Mouse (Mus musculus) spleen, postnatal 10 days (tissue): Measurements from ENCODE around the gene Ube2d1.

Experiments used
- DNase-seq, 2 experiments: peaks; one replicate each; pipeline ENCODE4 v3.0.0; 2021 to 2022; ENCODE audit warnings: low spot score in 2 of 2

Ube2d1 gene

GRCm38 (mm10) chr10:71285126-71285580 is at the start of gene Ube2d1:
Gene Ube2d1 (minus strand): TSS chr10:71285262.
- peak; percentile 63 to 81 for DNase-seq

DNA sequence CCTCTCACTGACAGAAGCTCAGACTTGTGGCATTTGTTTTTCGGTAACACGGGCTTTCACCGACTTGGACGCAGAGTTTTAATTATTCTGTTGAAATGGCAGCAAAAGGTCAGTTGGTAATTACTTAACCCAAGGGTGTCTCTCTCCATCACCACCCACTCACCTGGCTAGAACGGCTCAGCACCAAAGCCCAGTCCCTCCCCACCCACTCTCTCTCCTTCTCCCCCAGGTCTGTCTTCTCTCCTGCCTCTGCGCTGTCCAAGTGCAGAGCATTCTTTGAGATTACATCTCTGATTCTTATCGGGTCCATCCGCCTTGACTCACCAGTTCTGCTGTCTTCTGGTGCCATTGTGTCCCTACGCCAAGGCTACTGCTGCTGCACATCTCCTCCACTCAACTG is 47.8 kb upstream of the Ube2d1 start:
- no peak for DNase-seq

DNA sequence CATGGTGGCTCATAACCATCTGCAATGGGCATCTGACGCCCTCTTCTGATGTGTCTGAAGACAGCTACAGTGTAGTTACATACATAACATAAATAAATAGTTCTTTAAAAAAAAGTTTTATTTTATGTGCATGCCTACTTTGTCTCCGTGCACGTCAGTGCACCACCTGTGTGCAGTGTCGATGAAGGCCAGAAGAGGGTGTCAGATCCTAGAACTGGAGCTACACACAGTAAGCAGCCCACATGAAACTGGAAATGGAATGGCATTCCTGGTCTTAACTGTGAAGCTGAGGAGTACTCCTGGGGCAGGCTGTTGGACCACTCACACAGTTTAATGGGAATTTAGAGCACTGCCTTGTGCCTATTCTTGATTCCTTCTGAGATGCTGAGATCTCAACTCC is 47.3 kb upstream of the Ube2d1 start:
- DNase-seq: no peak

- DNase-seq: no peak
Observed at GRCm38 (mm10) chr10:71331908-71332307, 46.8 kb upstream of the Ube2d1 start.

DNA sequence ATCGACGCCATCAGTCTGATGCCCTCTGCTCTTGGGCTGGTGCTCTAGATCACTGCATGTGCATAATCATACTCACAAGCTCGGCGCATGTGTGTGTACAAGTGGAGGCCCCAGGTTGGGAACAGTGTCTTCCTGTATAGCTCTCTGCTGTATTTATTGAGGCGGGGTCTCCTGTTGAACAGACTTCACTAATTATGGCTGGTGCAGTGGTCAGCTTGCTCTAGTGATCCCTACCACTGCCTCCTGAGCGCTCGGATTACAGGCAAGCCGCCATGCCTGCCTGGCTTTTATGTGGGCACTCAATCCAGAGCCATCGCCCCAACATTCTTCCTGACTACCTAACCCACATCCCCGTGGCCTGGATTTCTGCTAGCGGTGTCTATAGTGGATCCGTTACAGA is 45.0 kb upstream of the Ube2d1 start:
- DNase-seq: no peak

- DNase-seq: no peak
Observed at GRCm38 (mm10) chr10:71329295-71329694, 44.2 kb upstream of the Ube2d1 start.

DNA sequence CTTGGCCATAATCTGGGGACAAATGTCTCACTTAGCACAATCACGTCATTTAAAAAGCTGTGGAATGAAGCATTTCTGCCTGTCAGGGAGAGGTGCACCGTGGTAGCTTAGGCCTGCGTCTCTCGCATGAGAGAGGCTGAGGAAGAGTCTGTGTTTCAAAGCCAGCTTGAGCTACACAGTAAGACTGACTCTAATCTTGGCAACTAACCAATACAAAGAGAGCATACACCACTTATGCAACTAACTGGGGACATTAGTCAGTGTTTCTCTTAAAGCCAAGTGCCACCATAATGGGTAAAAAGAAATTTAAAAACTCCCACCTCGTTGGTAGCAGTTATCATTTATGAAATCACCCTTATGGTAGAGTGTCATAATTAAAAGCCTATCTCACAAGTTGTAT is 43.8 kb upstream of the Ube2d1 start:
- DNase-seq: no peak

DNA sequence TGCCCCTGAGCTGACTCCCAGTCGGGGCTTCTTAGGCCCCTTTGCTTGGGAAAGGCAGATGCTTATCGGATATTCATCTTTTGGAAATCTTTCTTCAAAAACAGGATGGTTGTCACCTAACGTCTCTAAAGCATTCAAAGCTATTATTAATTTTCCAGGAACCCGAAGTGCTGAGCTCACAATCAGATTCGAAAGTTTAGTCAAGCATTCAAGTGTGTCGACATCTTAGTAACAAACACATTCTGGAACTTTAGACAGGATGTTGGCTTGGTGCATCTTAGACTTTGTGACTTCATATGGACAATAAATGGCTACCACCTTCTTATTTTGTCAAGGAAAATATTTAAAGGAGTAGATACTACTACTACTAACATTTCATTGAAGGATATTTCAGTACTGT is 43.3 kb upstream of the Ube2d1 start:
- DNase-seq: no peak

DNA sequence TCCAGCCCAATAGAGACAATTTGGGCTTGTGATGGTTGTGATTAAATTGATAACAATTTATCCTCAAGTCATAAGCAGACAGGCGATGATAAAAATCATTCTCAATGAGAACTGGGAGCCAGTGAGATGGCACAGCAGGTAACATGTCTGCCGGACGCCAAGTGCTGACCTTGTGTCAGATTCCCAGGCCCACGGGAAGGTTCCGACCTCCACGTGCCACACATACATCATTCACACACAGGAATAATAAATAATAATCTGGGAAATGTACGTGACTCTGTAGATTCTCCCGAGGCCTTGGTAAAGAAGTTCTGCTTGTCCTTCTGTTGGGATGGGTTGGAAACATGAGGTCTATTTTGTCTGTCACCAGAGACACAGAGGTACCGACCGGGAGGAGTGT is 42.3 kb upstream of the Ube2d1 start:
- no peak for DNase-seq

DNA sequence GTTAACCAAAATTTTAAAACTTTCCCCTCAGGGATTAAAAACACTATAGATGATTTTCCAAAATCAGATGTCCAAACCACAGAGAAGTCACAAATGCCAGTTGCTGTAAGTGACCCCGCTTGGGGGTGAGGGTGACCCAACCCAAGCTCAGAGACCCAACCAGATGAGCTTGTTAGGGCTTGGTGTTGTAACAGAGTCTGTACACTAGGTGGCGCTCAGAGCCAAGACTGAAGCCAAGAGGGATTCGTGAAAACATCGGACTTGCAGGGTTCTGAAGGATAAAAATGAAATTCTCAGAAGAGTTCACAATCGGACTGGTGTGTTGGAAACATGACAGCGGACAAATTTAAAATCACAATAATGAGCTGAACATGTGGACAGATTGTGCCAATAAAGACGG is 41.7 kb upstream of the Ube2d1 start:
- DNase-seq: peak; percentile 62 to 74

- DNase-seq: no peak
Observed at GRCm38 (mm10) chr10:71326123-71326522, 41.1 kb upstream of the Ube2d1 start.

DNA sequence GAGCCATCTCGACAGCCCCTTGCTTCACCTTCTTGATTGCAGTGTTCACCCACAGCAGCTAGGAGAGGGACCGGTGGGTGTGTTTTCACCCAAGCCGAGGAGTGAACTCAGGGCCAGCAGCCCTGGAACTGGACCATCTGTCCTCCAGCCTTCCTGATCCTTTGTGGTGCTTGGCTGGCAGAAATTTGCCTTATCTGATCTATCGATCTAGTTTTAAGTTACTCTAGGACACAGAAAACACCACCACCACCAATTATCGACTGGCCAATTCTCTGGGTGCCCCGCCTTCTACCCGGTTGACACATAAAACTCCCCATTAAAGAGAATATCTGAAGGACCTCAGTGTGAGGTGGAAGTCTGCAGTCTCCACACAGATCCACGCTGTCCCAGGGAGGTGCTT is 38.6 kb upstream of the Ube2d1 start:
- no peak for DNase-seq

- no peak for DNase-seq
Observed at GRCm38 (mm10) chr10:71316497-71316896, 31.4 kb upstream of the Ube2d1 start.

DNA sequence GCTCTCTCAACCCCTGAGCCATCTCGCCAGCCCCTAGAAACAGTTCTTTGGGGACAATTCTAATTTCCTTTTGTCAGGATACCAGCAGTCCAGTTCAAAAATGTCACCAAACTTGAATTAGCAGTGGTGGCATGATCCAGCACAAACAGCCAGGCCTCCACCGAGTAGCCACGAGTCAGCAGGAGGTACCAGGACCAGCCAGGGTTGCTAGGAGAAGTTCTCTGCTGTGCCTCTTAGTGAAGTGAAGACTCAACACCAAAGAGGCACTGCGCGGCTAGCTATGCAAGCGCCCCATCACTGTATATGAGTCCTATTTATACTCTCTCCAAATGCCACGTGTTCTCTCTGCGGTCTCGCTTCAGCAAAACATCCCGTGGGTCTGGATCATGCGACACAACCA is 31.0 kb upstream of the Ube2d1 start:
- no peak for DNase-seq

DNA sequence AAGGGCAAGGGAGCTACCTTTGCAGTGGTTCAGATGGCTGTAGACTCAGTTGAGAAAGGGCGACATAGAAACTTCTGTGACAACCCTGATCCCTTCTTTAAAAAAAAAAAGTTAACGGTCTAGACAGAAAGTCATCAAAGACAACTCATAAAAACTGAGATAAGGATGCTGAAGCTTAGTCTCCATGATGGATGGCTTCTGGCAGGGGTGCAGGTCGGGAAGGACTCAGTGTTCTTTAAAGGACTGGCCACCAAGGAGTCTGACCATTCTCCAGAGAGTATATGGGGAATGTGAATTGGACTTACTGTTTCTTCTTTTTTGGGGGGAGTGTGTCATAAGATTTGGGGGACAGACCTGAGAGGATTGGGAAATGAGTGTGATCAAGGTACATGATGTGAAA is 29.5 kb upstream of the Ube2d1 start:
- no peak for DNase-seq

GRCm38 (mm10) chr10:71310288-71310687 is 25.2 kb upstream of the Ube2d1 start:
- no peak for DNase-seq

- DNase-seq: no peak
Observed at GRCm38 (mm10) chr10:71308199-71308598, 23.1 kb upstream of the Ube2d1 start.

DNA sequence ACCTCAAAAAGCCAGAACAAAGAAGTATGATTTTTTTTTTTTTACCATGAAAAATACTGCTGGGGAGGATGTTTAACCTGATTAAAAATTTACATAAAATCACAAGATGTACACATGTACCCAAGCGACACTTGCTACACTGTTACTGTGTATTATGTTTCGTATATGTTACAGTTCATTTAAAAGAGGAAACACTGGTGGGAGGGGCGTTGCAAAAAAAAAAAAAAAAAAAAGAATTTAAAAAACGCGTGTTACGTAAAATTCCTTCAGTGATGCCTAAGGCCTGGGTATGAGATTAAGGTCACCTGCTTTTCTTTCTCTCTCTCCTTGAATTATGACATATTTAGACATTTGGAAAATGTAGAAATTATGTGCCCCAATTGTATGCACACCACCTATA is 21.7 kb upstream of the Ube2d1 start:
- no peak for DNase-seq

DNA sequence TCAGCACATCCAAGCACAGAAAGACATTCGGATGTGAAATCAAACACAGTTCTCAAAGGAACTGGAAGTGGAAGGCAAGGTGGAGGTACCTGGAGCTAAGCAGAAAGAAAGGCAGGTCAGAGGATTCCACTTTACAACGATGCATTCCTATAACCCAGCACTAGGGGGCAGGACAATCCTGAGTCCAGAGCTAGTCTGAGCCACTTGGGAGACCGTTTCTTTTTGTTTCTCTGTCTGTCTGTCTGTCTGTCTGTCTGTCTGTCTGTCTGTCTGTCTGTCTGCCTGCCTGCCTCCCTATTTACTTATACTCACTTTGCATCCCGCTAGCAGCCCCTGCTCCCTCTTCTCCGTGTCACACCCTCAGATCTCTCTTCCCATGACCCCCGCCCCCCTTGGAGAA is 21.1 kb upstream of the Ube2d1 start:
- DNase-seq: peak; percentile 16 to 56

DNA sequence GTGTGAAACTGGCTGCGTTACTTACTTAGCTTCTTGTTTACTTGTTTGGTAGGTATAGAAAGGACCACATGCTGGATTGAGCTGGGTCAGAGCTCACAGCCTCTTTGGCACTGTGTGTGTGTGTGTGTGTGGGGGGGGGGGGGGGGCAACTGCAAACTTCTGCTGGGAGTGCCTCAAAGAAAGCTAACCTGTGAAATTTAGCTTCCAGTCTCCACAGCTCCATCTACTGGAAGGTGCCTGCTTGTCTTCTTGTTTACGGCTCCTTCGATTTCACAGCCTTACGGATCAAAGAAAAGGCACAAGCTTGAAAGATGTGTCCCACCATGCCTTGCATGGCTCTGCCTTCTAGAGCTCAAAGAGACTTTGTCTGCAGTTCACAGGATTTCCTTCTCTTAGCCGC is 17.4 kb upstream of the Ube2d1 start:
- DNase-seq: peak in 1 of 2 experiments; percentile 31

- DNase-seq: no peak
Observed at GRCm38 (mm10) chr10:71300161-71300560, 15.1 kb upstream of the Ube2d1 start.

GRCm38 (mm10) chr10:71293245-71293644 is 8.2 kb upstream of the Ube2d1 start:
- DNase-seq: no peak

DNA sequence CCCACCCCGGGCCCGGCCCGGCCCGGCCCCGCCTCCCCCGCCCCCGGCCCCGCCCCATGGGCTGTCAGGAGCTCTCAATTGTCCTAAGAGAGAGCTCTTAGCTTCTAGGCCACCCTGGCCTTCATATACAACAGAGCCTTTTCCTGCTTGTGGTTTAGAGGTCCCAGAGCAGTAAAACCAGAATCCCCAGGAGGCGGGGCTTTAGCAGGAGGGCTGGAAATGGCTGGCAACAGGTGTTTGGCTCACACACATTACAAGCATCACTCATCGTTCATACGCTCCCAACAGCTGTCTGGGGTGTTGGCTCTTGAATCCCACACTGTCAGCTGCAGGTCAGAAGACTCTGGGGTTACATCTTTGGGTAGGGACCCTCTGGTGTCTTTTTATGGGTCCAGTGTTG is 7.2 kb upstream of the Ube2d1 start:
- no peak for DNase-seq

- no peak for DNase-seq
Observed at GRCm38 (mm10) chr10:71291801-71292200, 6.7 kb upstream of the Ube2d1 start.

- no peak for DNase-seq
Observed at GRCm38 (mm10) chr10:71291179-71291661, 6.2 kb upstream of the Ube2d1 start.
